Mouse (Mus musculus): ENCODE data around the gene Ripor2. TPM values are rescaled to one million over a fixed set of nuclear protein-coding genes. Genes with fewer than 3 reads are reported as not detected.

Gene Ripor2
- polyA plus RNA-seq, 1 experiment from 2014 or later = 3.1 TPM

DNA sequence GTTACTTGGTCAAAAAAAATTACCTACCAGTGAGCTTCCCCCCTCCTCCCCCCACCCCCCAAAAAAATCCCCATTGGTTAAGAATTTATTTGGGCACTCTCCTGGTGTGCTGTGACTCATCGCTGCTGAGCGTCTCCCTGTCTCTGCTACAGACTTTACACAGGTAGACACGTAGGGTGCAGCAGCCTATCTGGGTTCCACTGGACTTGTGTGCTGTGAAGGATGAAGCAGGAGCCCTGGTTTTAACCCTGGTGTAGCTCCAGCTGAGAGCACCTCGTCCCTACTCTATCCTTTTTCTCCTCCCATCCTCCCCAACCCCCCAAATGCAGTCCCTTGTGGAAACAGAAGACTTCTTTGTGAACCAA is 142.4 kb downstream of the Ripor2 start:
- H3K36me3 ChIP-seq (ENCODE audit: insufficient read depth, low read length) = no peaks in the 10 kb centered on the region; the same call in 1 of the 2 replicates
- no peak overlapping the region for H3K9ac ChIP-seq (replicated peaks; ENCODE audit: low read depth)
- TF ChIP-seq CTCF (IDR thresholded peaks at IDR 0.05) = no peak
- TF ChIP-seq EP300 (IDR thresholded peaks at IDR 0.05) = no peak
- no peaks in the 10 kb centered on the region for H3K9me3 ChIP-seq (ENCODE audit: low read length)
- no peak for ATAC-seq
- H3K4me3 ChIP-seq (ENCODE audit: low read depth, low read length) = no peak overlapping the region
- H3K27me3 ChIP-seq (replicated peaks; ENCODE audit: insufficient read depth, low read length) = no peaks in the 10 kb centered on the region
- no peak overlapping the region for H3K27ac ChIP-seq (ENCODE audit: low read length)
- no peak overlapping the region for H3K4me2 ChIP-seq (replicated peaks; ENCODE audit: low read depth, low read length)
- WGBS = 63% methylated on average over 4 of the region's 4 CpGs
- no peaks in the 10 kb centered on the region for H3K4me1 ChIP-seq (ENCODE audit: insufficient read depth, low read depth, low read length)
- DNase-seq (ENCODE audit: low spot score) = no peak

DNA sequence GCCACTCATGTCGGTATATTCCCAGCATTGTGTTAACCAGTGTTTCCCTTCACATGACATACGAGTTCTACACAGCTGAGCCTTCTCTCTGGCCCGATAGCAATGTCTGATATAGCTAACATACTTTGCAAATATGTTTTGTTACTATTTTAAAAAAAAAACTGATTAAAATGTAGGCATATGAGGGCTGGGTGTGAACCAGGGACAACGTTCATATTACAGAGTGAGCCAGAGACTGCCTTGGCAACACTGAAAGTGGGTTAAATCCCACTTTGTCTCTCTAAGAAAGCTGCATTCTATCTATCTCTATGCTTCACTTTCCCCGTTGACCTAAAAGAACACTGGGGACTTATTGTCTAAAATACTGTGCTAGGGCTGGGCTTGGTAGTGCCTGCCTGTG is 147.1 kb downstream of the Ripor2 start:
- ATAC-seq (no peak), DNase-seq (ENCODE audit: low spot score) (no peak)
- Histone ChIP-seq H3K36me3 (ENCODE audit: insufficient read depth, low read length) (no peaks in the 10 kb centered on the region; the same call in 1 of the 2 replicates), H3K4me2 (replicated peaks; ENCODE audit: low read depth, low read length) (no peak overlapping the region), H3K9me3 (ENCODE audit: low read length) (no peaks in the 10 kb centered on the region), H3K27ac (ENCODE audit: low read length) (no peak overlapping the region), H3K27me3 (replicated peaks; ENCODE audit: insufficient read depth, low read length) (no peaks in the 10 kb centered on the region), H3K4me1 (ENCODE audit: insufficient read depth, low read depth, low read length) (no peaks in the 10 kb centered on the region), H3K4me3 (ENCODE audit: low read depth, low read length) (no peak overlapping the region), H3K9ac (replicated peaks; ENCODE audit: low read depth) (no peak overlapping the region)
- TF ChIP-seq CTCF (IDR thresholded peaks at IDR 0.05) (no peak), EP300 (IDR thresholded peaks at IDR 0.05) (no peak)
- 86% methylated on average over 5 of the region's 5 CpGs for WGBS

DNA sequence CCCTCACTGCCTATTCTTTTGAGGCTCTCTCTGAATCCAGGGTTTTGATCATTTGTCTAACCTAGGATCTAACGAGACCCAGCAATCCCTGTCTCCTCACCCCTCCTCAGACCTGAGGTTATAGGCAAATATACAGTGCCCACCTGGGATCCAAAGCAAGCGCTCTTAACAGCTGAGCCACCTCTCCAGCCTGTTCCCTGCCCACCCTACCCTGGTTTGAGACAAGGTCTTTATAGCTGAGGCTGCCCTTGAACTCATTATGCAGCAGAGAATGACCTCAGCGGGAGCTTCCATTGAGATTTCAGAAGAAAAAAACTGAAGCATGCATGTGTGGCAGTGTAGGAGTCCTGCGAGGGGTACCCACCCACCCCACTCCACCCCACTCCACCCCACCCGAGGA is 152.5 kb downstream of the Ripor2 start:
- WGBS = 86% methylated on average over 5 of the region's 5 CpGs
- no peak overlapping the region for H3K4me2 ChIP-seq (replicated peaks; ENCODE audit: low read depth, low read length)
- H3K27me3 ChIP-seq (replicated peaks; ENCODE audit: insufficient read depth, low read length) = no peaks in the 10 kb centered on the region
- no peak for TF ChIP-seq EP300 (IDR thresholded peaks at IDR 0.05)
- TF ChIP-seq CTCF (IDR thresholded peaks at IDR 0.05) = no peak
- H3K4me3 ChIP-seq (ENCODE audit: low read depth, low read length) = no peak overlapping the region
- no peaks in the 10 kb centered on the region for H3K36me3 ChIP-seq (ENCODE audit: insufficient read depth, low read length)
- no peak overlapping the region for H3K27ac ChIP-seq (ENCODE audit: low read length)
- ATAC-seq (no peak), DNase-seq (ENCODE audit: low spot score) (no peak)
- no peak overlapping the region for H3K9ac ChIP-seq (replicated peaks; ENCODE audit: low read depth)
- H3K4me1 ChIP-seq (ENCODE audit: insufficient read depth, low read depth, low read length) = no peaks in the 10 kb centered on the region
- no peaks in the 10 kb centered on the region for H3K9me3 ChIP-seq (ENCODE audit: low read length)

DNA sequence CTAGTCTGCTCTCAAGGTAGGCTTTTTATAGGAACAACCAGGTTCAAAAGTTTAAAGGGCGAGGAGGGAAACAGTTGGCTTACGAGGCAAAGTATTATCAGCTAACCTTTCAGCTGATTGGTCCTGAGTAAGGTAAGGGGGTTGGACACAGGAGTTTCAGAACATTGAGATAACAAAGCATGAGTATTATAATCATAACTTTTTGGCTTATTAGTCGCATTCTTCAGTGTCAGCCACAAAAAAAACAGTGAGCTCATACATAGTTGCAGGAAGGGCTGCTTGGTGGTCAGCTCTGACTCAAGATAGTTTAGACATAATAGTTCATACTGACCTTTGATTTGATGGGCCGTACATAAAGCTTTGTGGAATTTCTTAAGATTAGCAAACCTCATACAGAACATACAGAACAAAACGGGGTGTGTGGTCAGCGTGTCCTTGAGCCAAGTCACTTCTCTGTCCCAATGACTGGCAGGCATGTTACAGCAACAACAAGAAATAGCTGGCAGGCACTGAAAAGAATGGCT is 153.7 kb downstream of the Ripor2 start:
- peak; percentile 73 for ATAC-seq
- Histone ChIP-seq H3K4me1 (ENCODE audit: insufficient read depth, low read depth, low read length) (no peaks in the 10 kb centered on the region), H3K27me3 (replicated peaks; ENCODE audit: insufficient read depth, low read length) (no peaks in the 10 kb centered on the region), H3K4me2 (replicated peaks; ENCODE audit: low read depth, low read length) (no peak overlapping the region), H3K4me3 (ENCODE audit: low read depth, low read length) (no peak overlapping the region), H3K9ac (replicated peaks; ENCODE audit: low read depth) (no peak overlapping the region), H3K9me3 (ENCODE audit: low read length) (no peaks in the 10 kb centered on the region), H3K27ac (ENCODE audit: low read length) (no peak overlapping the region), H3K36me3 (ENCODE audit: insufficient read depth, low read length) (no peaks in the 10 kb centered on the region)
- WGBS = 47% methylated on average over 6 of the region's 6 CpGs
- TF ChIP-seq EP300 (IDR thresholded peaks at IDR 0.05) (peak; percentile 25; the same call in 1 of the 2 replicates), CTCF (IDR thresholded peaks at IDR 0.05) (no peak)
- DNase-seq (ENCODE audit: low spot score) = peak; percentile 65

DNA sequence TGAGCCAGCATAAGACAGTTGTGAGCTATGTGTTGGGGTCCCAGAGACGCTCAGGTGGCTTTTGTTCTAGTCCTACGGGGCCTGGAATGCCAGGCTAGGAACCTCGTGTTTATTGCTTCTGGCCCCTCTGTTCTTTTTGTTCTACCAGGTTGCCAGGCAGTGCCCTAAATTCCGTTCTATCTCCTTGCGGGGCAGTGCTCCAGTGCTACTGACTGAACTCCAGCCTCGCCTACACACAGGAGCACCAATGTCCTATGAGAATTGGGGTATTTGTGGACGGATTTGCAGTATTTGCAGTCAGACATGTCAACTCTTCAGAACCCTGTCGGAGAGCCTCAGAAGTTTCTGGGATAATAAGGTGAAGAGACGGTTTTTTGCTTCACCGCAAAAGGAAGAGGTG is 159.0 kb downstream of the Ripor2 start, which contains the start of gene Armh2:
TSS of gene Armh2 (plus strand) at position 205 of the 400 bp plus-strand sequence.
- no peak for TF ChIP-seq EP300 (IDR thresholded peaks at IDR 0.05)
- TF ChIP-seq CTCF (IDR thresholded peaks at IDR 0.05) = no peak
- H3K4me3 ChIP-seq (ENCODE audit: low read depth, low read length) = no peak within 1 kb of the TSS
- no peaks in the 10 kb centered on the region for H3K27me3 ChIP-seq (replicated peaks; ENCODE audit: insufficient read depth, low read length)
- H3K9ac ChIP-seq (replicated peaks; ENCODE audit: low read depth) = no peak within 1 kb of the TSS
- DNase-seq (ENCODE audit: low spot score) (no peak), ATAC-seq (no peak)
- WGBS = 91% methylated on average over 10 of the region's 10 CpGs
- no peak within 1 kb of the TSS for H3K4me2 ChIP-seq (replicated peaks; ENCODE audit: low read depth, low read length)
- H3K36me3 ChIP-seq (ENCODE audit: insufficient read depth, low read length) = no peaks in the 10 kb centered on the region
- no peaks in the 10 kb centered on the region for H3K4me1 ChIP-seq (ENCODE audit: insufficient read depth, low read depth, low read length)
- no peak within 1 kb of the TSS for H3K27ac ChIP-seq (ENCODE audit: low read length)
- H3K9me3 ChIP-seq (ENCODE audit: low read length) = no peaks in the 10 kb centered on the region

DNA sequence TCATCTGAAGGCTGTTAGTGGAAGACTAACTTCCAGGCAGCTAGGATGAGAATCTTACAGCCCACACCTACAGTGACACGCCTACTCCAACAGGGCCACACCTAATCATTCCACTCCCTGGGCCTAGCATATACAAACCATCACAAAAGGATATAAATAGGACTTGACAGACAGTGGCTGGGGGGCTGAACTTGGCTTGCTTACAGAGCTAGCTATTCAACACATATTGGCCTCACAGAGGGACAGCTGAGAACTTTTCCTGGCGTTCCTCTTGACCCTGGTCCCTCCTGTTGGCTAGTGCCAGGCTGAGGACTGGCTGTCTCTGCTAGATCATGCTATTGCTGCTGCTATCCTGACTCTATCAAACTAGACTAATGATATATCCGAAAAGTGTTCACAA is 165.8 kb downstream of the Ripor2 start:
- Histone ChIP-seq H3K4me1 (ENCODE audit: insufficient read depth, low read depth, low read length) (no peaks in the 10 kb centered on the region), H3K27ac (ENCODE audit: low read length) (no peak overlapping the region), H3K9me3 (ENCODE audit: low read length) (no peaks in the 10 kb centered on the region), H3K36me3 (ENCODE audit: insufficient read depth, low read length) (no peaks in the 10 kb centered on the region), H3K27me3 (replicated peaks; ENCODE audit: insufficient read depth, low read length) (no peaks in the 10 kb centered on the region), H3K4me3 (ENCODE audit: low read depth, low read length) (no peak overlapping the region), H3K9ac (replicated peaks; ENCODE audit: low read depth) (no peak overlapping the region), H3K4me2 (replicated peaks; ENCODE audit: low read depth, low read length) (no peak overlapping the region)
- ATAC-seq = peak; percentile 69
- TF ChIP-seq EP300 (IDR thresholded peaks at IDR 0.05) (no peak), CTCF (IDR thresholded peaks at IDR 0.05) (no peak)
- DNase-seq (ENCODE audit: low spot score) = peak; percentile 51
- WGBS = 57% methylated on average over 3 of the region's 3 CpGs

DNA sequence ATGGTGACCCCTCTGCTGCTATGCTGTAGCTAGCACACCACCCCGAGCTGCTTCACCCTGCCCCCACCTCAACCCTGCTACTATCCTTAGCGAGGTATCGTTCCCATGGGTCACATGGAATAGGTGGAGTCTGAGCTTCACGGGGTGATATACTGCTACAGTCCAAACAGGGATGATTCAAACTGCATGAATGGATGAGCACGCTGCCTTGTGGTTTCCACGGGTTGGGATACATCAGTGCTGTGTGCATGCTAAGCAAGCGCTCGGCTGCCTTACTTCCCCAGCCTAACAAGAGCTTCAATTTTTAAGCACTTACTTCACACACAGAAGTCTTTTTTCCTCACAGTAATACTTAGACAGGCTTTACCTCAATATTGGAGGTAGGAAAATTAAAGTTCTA is 168.8 kb downstream of the Ripor2 start:
- no peak overlapping the region for H3K9ac ChIP-seq (replicated peaks; ENCODE audit: low read depth)
- TF ChIP-seq CTCF (IDR thresholded peaks at IDR 0.05) (no peak), EP300 (IDR thresholded peaks at IDR 0.05) (no peak)
- 94% methylated on average over 8 of the region's 8 CpGs for WGBS
- H3K4me2 ChIP-seq (replicated peaks; ENCODE audit: low read depth, low read length) = no peak overlapping the region
- no peaks in the 10 kb centered on the region for H3K4me1 ChIP-seq (ENCODE audit: insufficient read depth, low read depth, low read length)
- H3K27me3 ChIP-seq (replicated peaks; ENCODE audit: insufficient read depth, low read length) = no peaks in the 10 kb centered on the region
- H3K27ac ChIP-seq (ENCODE audit: low read length) = no peak overlapping the region
- no peak for DNase-seq (ENCODE audit: low spot score)
- no peak for ATAC-seq
- no peaks in the 10 kb centered on the region for H3K9me3 ChIP-seq (ENCODE audit: low read length)
- H3K4me3 ChIP-seq (ENCODE audit: low read depth, low read length) = no peak overlapping the region
- 0 out of 2 replicates have a peak, but pooled peaks cover 3% of the 10 kb centered on the region for H3K36me3 ChIP-seq (ENCODE audit: insufficient read depth, low read length)
